Mouse (Mus musculus) cerebellum, adult 9-11 months (tissue): ENCODE measurements around the gene Iqcd.

Experiments used
- DNase-seq: peaks from one replicate; pipeline ENCODE4 v3.0.0; 2022

Iqcd gene

DNA sequence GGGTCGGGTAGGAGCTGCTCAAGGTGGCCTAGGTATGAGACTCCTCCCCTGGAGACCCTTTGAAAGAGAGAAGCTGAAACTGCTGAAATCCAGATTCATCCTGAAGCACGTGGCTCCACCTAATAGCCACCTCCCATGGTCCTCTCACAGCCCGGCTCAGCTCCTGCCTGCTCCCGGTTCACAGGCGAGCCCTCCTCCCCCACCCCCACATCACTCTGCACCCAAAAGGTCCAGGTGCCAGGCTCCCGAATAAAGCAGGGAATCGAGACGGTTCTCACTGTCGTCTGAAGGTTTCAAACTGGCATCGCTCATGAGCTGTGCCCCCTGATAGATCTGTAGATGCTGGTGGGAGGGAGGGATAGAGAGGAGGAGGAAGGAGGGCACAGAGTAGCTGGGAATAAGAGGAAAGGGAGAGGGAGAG is 16.4 kb downstream of the Iqcd start:
- peak; percentile 68 for DNase-seq

DNA sequence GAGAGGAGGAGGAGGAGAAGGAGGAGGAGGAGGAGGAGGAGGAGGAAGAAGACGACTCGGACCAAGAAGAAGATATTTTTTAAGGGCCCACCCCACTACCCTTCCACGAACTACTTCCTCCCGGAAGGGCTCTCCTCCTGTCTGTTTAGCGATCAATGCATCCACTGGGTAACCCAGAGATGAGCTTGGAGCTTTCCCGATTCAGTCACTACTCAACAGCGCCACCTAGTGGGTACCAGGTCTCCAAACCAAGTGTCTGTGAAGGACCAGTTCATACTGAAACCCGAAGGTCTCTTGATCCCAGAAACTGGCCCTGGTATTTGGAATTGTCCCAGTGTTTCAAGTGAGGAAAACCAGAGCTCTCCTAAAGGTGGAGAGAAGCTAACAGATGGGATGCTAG is 16.9 kb downstream of the Iqcd start:
- DNase-seq = peak; percentile 92

DNA sequence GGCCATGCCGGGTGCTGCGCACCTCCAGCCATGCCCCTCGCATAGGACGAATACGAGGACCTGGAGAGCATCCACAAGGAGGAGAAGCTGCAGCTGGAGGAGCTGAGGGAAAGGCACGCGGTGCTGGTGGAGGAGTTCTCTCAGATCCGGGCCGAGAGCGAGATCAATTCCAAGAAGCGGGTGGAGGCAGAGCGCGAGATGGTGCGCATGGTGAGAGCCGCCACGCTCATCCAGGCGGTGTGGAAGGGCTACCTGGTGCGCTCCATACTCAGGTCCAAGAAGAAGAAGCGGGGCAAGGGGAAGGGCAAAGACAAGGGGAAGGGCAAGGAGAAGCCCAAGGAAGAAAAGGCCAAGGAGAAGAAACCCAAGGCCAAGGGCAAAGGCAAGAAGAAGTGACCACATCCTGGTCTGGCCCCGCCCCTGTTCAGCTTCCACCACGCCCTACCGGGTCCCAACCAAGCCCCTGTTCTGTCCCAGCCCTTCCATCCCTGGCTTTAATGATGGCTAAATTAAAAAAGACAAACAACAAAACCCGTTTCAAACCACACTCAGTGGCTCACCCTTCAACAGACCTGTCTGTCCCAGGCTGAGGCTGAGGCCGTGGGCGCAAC is 17.9 kb downstream of the Iqcd start:
- DNase-seq = peak; percentile 60

- no peak for DNase-seq
These were observed 18.5 kb downstream of the Iqcd start for GRCm38 (mm10) chr5:120607335-120607734.

DNA sequence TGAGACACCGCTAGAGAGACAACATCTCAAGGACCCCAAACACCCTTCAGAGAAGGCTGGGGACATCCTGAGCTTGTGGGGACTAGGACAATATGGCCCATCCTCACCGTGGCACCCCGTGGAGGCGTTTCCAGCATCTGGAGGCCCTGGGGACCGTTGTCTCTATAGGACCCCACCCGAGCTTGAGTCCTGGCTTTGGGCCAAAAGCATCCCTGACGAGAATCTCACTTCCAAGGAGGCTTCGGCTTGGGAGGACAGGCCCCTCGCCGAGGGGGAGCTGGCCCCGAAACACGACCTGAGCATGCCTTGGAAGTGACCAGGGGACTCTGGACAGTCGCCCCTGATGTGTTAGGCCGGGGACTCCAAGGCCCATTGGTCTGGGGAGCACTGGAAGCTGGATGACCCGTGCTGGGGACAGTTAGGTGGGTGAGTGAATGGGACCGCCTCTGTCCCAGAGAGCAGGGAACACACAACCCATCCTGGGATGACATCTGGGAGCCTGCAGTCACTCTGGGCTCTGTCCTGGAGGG is 20.5 kb downstream of the Iqcd start:
- peak; percentile 72 for DNase-seq

GRCm38 (mm10) chr5:120610906-120611305 is 22.1 kb downstream of the Iqcd start:
- peak; percentile 77 for DNase-seq

DNA sequence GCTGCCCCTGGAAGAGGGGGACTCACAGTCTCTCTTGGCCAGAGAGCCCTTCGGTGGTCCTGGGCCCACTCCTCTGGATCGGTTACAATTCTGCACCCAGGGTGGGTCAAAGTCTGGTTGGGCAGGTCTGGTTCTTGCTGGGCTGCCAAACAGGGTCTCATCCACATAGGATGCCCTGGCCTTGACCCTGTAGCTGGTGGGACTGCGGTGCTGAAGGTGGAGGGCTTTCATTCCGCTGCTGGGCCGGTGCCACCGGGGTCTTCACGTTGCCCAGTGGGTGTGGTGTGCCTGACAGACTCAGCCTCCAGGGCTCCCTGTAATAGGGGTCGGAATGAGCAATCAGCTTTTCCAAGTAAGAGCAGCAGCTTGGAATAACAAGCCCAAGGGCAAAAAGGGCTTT is 22.6 kb downstream of the Iqcd start:
- peak; percentile 81 for DNase-seq

DNA sequence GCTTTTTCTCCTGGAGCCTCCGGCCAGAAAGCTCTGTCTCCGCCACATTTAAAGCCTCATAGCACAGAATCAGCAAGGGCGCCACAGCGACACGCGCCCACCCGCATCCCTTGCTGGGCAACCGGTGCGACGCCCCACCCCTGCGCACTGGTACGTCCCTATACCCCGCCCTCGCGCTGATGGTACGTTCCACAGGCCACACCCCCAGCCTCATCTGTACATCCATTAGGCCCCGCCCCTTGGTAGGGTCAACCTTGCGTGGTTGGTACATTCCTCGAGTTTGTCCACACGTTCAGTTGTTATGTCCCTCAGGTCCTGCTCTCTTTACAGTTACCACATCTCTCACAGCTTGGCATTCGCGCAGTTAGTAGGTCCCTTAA is 23.6 kb downstream of the Iqcd start, which contains the start of the genes Rita1 and Ddx54:
Gene Rita1 (minus strand): TSS at position 148 of the 380 bp plus-strand sequence.
Gene Ddx54 (plus strand): TSS at position 298 of the 380 bp plus-strand sequence.
- peak; percentile 99 for DNase-seq

DNA sequence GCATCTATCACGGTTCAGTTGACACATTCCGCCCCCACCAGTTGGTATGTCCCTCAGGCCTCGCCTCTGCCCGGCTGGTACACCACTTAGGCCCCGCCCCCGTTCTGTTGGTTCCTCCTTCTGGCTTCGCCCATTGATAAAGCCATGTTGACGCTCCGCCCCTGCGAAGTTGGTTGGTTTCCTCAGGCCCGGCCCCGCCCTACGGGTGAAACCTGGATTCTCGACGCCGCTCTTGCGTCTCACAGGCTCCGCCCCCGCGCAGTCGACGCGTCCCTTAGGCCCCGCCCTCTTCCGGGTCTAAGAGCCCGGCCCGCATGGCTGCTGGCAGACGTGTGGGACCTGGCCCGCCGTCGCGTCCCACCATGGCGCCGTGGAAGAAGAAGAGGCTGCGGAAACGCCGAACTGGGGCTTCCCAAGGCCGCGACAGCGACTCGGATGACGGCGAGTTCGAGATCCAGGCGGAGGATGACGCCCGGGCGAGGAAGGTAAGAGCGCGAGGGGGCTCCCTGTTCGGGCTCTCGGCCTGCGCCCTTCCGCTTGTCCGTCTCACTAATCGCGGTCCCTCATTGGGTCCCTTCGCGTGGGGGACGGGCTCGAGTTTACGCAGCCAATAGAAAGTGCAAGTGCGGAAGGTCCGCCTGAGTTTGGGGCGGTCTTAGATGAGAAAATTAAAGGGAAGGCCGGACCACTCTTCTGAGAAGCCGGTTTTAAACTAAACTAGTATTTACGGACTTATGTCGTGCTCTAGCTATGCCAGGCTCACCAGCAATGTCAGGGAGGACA is 24.2 kb downstream of the Iqcd start:
- peak; percentile 100 for DNase-seq

DNA sequence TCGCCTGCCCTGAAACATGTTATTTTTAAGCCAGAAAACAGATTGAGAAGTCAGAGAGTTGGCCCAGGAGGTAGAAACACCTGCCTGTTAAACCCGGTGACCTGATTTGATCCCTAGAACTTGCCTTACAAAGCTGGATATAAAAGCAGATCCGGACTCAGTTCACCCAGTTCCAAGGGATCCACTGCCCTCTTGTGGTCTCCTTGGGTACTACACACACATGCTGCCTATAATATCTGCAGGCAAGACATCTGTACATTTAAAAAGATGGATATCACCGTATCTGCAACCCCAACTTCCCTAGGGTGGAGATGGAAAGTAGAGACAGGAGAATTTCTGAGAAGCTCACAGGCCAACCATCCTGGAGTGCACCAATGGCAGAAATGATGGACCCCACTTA is 27.1 kb downstream of the Iqcd start:
- DNase-seq = peak; percentile 52

- DNase-seq = no peak
These were observed 30.0 kb downstream of the Iqcd start for GRCm38 (mm10) chr5:120618778-120619177.

- DNase-seq = peak; percentile 72
These were observed 30.4 kb downstream of the Iqcd start for GRCm38 (mm10) chr5:120619201-120619600.

GRCm38 (mm10) chr5:120620375-120621077 is 31.7 kb downstream of the Iqcd start:
- DNase-seq = peak; percentile 72

DNA sequence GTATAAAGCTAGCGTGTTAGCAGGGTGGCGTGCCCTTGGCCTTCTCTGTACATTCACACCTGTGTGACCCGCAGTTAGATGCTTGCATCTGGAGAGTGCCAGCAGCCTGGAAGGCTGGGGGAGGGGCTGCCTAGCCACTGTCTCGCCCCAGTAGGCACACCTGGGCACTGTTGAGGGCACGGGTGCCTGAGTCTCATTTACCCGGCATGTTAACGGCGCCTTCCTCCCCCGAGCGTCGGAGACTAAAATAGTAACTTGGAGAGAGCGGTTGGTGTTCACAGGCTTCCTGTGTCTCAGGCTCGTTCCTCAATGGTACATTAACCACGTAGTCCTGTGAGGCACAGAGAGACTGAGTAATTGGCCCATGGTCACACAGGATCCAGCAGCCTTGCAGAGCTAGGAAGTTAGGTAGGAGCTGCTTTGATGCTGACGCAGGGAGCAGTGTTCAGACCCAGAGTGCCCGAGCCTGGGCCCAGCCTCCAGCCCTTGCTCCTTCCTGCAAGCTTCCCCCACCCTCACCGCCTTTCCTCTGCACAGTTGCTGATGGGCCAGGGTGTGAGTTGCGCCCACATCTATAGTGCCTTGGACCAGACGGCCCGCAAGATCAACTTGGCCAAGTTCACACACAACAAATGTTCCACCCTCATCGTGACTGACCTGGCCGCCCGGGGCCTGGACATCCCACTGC is 32.4 kb downstream of the Iqcd start:
- peak; percentile 37 for DNase-seq

DNA sequence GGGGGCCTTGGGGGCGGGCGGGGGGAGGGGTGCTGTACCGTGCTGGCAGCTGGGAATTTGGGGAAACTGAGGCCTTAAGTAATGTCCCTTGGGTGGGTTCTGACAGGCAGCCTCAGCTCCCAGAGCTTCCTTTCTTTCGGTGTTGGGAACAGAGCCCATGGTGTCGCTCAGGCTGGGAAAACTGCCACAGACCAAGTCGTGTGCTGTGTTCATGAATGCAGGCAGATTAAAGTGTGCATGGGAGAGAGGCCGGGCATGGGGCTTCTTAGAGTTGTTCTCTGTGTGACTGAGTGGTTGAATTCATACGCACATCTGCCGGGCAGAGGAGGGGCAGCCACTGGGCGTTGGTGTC is 33.0 kb downstream of the Iqcd start:
- peak; percentile 17 for DNase-seq

GRCm38 (mm10) chr5:120622198-120622851 is 33.5 kb downstream of the Iqcd start:
- DNase-seq = no peak

GRCm38 (mm10) chr5:120624427-120624826 is 35.6 kb downstream of the Iqcd start:
- DNase-seq = peak; percentile 30

GRCm38 (mm10) chr5:120626399-120626798 is 37.6 kb downstream of the Iqcd start:
- DNase-seq = no peak

- DNase-seq = no peak
These were observed 38.9 kb downstream of the Iqcd start for GRCm38 (mm10) chr5:120627515-120628300.

DNA sequence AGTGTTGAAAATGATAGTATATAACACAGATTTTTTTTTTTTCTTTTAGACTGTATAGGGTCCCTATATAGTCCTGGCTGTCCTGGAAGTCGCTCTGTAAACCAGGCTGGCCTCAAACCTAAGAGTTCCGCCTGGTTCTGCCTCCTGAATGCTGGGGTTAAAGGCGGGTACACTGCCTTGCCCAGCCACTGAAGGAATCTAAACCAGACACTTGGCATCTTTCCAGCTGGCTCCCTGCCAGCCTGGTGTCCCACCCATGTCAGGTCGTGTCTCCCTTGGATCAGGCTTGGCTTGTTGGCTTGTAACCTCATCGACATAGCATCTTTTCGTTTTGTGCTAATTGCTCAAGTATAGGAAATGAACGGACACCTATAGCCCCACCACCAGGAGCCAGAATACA is 39.8 kb downstream of the Iqcd start:
- DNase-seq = no peak

DNA sequence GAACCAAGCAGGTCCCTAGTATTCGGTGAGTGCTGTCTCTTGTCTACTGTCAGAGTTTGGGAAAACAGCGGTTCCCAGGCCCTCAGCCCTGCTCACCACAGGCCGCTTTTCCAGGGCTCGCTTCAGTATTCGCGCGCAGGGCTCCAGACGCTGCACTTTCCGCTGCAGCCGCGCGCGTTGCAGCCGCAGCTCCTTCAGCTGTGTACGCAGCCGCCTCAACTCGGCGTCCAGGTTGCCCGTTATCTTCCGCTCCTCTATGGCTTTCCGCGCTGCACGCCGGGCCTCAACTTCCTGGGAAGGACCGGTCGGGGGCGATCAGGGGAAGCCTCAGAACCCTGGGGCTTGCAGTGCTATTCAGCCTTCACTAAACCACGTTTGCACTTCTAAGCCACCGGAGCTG is 42.3 kb downstream of the Iqcd start:
- no peak for DNase-seq

DNA sequence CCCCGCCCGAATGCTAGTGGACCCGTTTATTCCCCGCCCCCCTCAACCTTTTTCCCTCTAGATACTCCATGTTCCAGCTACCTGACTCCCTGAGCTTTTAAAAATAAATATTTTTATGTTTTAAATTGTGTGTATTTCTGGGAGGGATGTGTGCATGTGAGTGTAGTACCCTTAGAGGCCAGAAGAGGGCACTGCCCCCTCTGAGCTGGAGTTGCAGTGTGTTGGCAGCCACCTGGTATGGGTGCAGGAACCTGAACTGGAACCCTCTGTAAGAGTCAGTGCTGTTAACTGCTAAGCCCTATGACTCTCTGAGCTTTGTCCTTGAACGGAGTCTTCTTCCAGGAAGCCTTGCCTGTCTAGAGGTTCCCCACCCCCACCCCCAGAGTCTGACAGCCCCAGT is 43.1 kb downstream of the Iqcd start:
- no peak for DNase-seq
